In the genomic region with DNA sequence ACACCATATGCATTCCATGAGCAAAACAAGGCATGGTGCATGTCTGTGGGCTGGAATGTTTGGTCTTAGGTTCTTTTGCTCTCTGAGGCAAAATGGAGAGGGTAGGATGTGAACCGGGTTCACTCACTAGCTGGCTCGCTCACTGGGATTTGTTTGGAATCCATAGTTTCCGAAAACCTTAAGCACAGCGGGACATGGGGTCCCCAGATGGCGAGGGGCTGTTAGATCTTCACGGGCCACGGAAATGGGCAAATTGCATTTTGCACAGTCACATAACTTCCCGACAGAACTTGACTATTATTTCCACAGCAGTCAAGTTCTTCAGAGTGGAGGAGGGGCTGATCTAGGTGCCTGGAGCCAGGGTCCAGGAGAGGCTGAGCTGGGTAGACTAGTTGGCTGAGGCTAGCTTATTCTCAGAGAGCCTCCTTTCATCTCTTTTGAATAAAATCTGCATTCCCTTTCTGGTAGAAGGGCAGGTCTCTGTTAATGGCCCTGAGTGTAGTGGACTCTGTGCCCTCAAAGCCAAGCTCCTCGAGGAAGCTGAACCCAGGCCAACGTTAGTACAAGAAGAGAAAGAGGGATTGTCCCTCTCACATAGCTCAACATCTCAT, we compare ENCODE assay signal across 9 mouse cellular contexts.
DNase-seq lines count a peak whose midpoint lies in the region; ATAC-seq lines count a peak whose summit lies in the region.
"Had no signal": no experiment of that assay in that cellular context is flagged by ENCODE, and none has a peak within 500 bp of the region (broad histone marks: within the 10 kb centered on the region; RNA-seq: fewer than 3 reads in every experiment).

No protein-coding gene starts in this region.

- H3K27me3 ChIP-seq in heart, embryonic 13.5 days (replicated peaks): no peaks in the 10 kb centered on the region
- no peaks in the 10 kb centered on the region; the same call in 1 of the 2 replicates for H3K27me3 ChIP-seq in hindbrain, embryonic 14.5 days (ENCODE audit: control insufficient read depth, insufficient read depth, low read length)
- no peaks in the 10 kb centered on the region; the same call in 1 of the 2 replicates for H3K27me3 ChIP-seq in midbrain, embryonic 12.5 days

- no peak overlapping the region for H3K9ac ChIP-seq in heart, embryonic 13.5 days
- no peak overlapping the region for H3K9ac ChIP-seq in hindbrain, embryonic 14.5 days
- no peak overlapping the region for H3K9ac ChIP-seq in midbrain, embryonic 12.5 days (replicated peaks)

- peak overlapping the region; percentile 53 for H3K27ac ChIP-seq in heart, embryonic 13.5 days (replicated peaks)
- H3K27ac ChIP-seq in hindbrain, embryonic 14.5 days: peak overlapping the region; percentile 70
- H3K27ac ChIP-seq in midbrain, embryonic 12.5 days (replicated peaks): peak overlapping the region; percentile 76
- H3K27ac ChIP-seq: macrophage had no signal

- H3K4me1 ChIP-seq in heart, embryonic 13.5 days: peaks cover 47% of the 10 kb centered on the region
- H3K4me1 ChIP-seq in hindbrain, embryonic 14.5 days (replicated peaks; ENCODE audit: control insufficient read depth, insufficient read depth, low read length): peaks cover 31% of the 10 kb centered on the region
- peaks cover 44% of the 10 kb centered on the region for H3K4me1 ChIP-seq in midbrain, embryonic 12.5 days

- H3K36me3 ChIP-seq in heart, embryonic 13.5 days: no peaks in the 10 kb centered on the region
- no peaks in the 10 kb centered on the region for H3K36me3 ChIP-seq in hindbrain, embryonic 14.5 days (replicated peaks; ENCODE audit: control insufficient read depth, insufficient read depth)
- no peaks in the 10 kb centered on the region for H3K36me3 ChIP-seq in midbrain, embryonic 12.5 days

- no peak overlapping the region for H3K4me3 ChIP-seq in heart, embryonic 13.5 days
- H3K4me3 ChIP-seq in hindbrain, embryonic 14.5 days (replicated peaks; ENCODE audit: low read length): no peak overlapping the region
- H3K4me3 ChIP-seq in midbrain, embryonic 12.5 days: no peak overlapping the region

- no peak overlapping the region for H3K4me2 ChIP-seq in heart, embryonic 13.5 days
- H3K4me2 ChIP-seq in hindbrain, embryonic 14.5 days (replicated peaks): no peak overlapping the region
- peak overlapping the region; percentile 10; the same call in 1 of the 2 replicates for H3K4me2 ChIP-seq in midbrain, embryonic 12.5 days (replicated peaks)

- intact Hi-C loops in heart, postnatal 14 days (cut with DNase I): no loop called here

- no peak for DNase-seq in heart, postnatal 14 days
- DNase-seq in brain, embryonic 18.5 days (ENCODE audit: low read depth, low spot score): peak; percentile 34
- no peak for DNase-seq in hindbrain, embryonic 14.5 days (ENCODE audit: low spot score)
- no peak for DNase-seq in adrenal gland, adult (ENCODE audit: inconsistent age in 2 of 2, low spot score in 1 of 2)
- no peak for DNase-seq in adrenal gland, postnatal 14 days
- no peak for DNase-seq in adrenal gland, adult 18-20 months (ENCODE audit: low spot score in 2 of 2)

- ATAC-seq in heart, embryonic 13.5 days (ENCODE audit: extremely low read depth, insufficient number of reproducible peaks, low FRiP score, low TSS enrichment): no peak
- ATAC-seq in hindbrain, embryonic 14.5 days (ENCODE audit: low FRiP score): peak; percentile 71; the same call in 1 of the 2 replicates
- peak; percentile 48 for ATAC-seq in midbrain, embryonic 12.5 days (ENCODE audit: low FRiP score, low read depth)

- no peaks in the 10 kb centered on the region for H3K9me3 ChIP-seq in heart, embryonic 13.5 days
- H3K9me3 ChIP-seq in hindbrain, embryonic 14.5 days (ENCODE audit: control insufficient read depth, low read length): no peaks in the 10 kb centered on the region
- no peaks in the 10 kb centered on the region for H3K9me3 ChIP-seq in midbrain, embryonic 12.5 days

- 68% methylated on average over 10 of the region's 10 CpGs for WGBS in heart, embryonic 13.5 days
- 40% methylated on average over 10 of the region's 10 CpGs for whole genome bisulfite sequencing in hindbrain, embryonic 14.5 days
- 46% methylated on average over 10 of the region's 10 CpGs for WGBS in midbrain, embryonic 12.5 days
